Mouse (Mus musculus) stomach, postnatal 0 days (tissue): ENCODE results near the gene Ndufa10. TPM values are rescaled to one million over a fixed set of nuclear protein-coding genes. Genes with fewer than 3 reads are reported as not detected.

Experiments
- ATAC-seq: fragments of 200-750 bp; cut with Nextera tagmentation; 2 replicates; pipeline ENCODE4 v1.8.0; 2017; ENCODE audit not compliant: low FRiP score, low TSS enrichment
- DNase-seq: peaks from one replicate; pipeline ENCODE4 v3.0.0-alpha.2; 2016; ENCODE audit warnings: low spot score
- H3K27ac ChIP-seq: fragments of 300-500 bp; sonication (generic); replicated peaks from 2 replicates; pipeline ENCODE4 v1.5.1; 2014; ENCODE audit warnings: mild to moderate bottlenecking, control low read depth
- H3K27me3 ChIP-seq: fragments of 300-500 bp; sonication (generic); 2 replicates; pipeline ENCODE4 v1.6.1; 2014; ENCODE audit warnings: low read length; ENCODE audit not compliant: control insufficient read depth, insufficient read depth
- H3K36me3 ChIP-seq: fragments of 300-500 bp; sonication (generic); 2 replicates; pipeline ENCODE4 v1.6.1; 2014; ENCODE audit warnings: low read length, mixed read lengths; ENCODE audit not compliant: control insufficient read depth, insufficient read depth
- H3K4me1 ChIP-seq: fragments of 300-500 bp; sonication (generic); replicated peaks from 2 replicates; pipeline ENCODE4 v1.6.1; 2014; ENCODE audit warnings: antibody characterized with exemption; ENCODE audit not compliant: control insufficient read depth, insufficient read depth
- H3K4me2 ChIP-seq: fragments of 300-500 bp; sonication (generic); replicated peaks from 2 replicates; pipeline ENCODE4 v1.6.1; 2014; ENCODE audit warnings: low read depth, mild to moderate bottlenecking, control low read depth, moderate library complexity
- H3K4me3 ChIP-seq: fragments of 300-500 bp; sonication (generic); 2 replicates; pipeline ENCODE4 v1.5.1; 2014; ENCODE audit warnings: low read depth, low read length, control low read depth
- H3K9ac ChIP-seq: fragments of 300-500 bp; sonication (generic); 2 replicates; pipeline ENCODE4 v1.6.1; 2014; ENCODE audit warnings: mild to moderate bottlenecking, low read length, control low read depth, mixed read lengths
- H3K9me3 ChIP-seq: fragments of 300-500 bp; sonication (generic); 2 replicates; pipeline ENCODE4 v1.6.1; 2016; ENCODE audit warnings: low read length; ENCODE audit not compliant: control insufficient read depth
- CTCF ChIP-seq: IDR thresholded peaks from 2 replicates; pipeline ENCODE4 v1.5.1; 2016; ENCODE audit warnings: antibody characterized with exemption, low read depth, mild to moderate bottlenecking, moderate library complexity
- EP300 ChIP-seq: optimal IDR thresholded peaks from 2 replicates; pipeline ENCODE3; 2016; ENCODE audit warnings: antibody characterized with exemption
- WGBS: fragments of 180-500 bp; shearing (Covaris S2); extraction: QIAGEN DNeasy Blood & Tissue Kit; methylation state at CpG from one replicate; pipeline ENCODE4 v1.1.7; 2014; 5-methylcytosine and 5-hydroxymethylcytosine counted together
- microRNA-seq: library from miRNA; unstranded; fragments of <30 nt; microRNA quantifications from one replicate; pipeline ENCODE4, GENCODE M21; 2016
- polyA plus RNA-seq: library from polyadenylated mRNA; unstranded; fragments of >200 nt; fragmentation: Nextera tagmentation; extraction: Ambion mirVana; gene quantifications from 2 replicates; pipeline ENCODE4 v1.2.1, GENCODE M21; 2015

Gene Ndufa10
- polyA plus RNA-seq, 1 experiment from 2014 or later, result 229 TPM

GRCm38 (mm10) chr1:92393166-92393565 is 80.5 kb downstream of the Ndufa10 start:
- no peaks in the 10 kb centered on the region for H3K36me3 ChIP-seq
- no peak overlapping the region for H3K27ac ChIP-seq
- no peak overlapping the region for H3K4me3 ChIP-seq
- no peak for TF ChIP-seq CTCF
- TF ChIP-seq EP300, result no peak
- ATAC-seq (no peak), DNase-seq (no peak)
- H3K9ac ChIP-seq, result no peak overlapping the region
- no peak overlapping the region for H3K4me2 ChIP-seq
- no peaks in the 10 kb centered on the region for H3K9me3 ChIP-seq
- 84% methylated on average over 6 of the region's 6 CpGs for whole genome bisulfite sequencing
- no peaks in the 10 kb centered on the region for H3K27me3 ChIP-seq
- no peaks in the 10 kb centered on the region for H3K4me1 ChIP-seq

Small RNA genes within 50 kb of the gene (microRNA-seq; reads per million reads assigned to microRNA genes)
- gene Mir6900, result 2.9 reads per million

Other genes starting within 250 kb of the Ndufa10 start
- not detected in 2 replicates for gene Olfr1416, start 11.3 kb upstream of the Ndufa10 start, polyA plus RNA-seq
- gene Olfr1415, start 22.2 kb upstream of the Ndufa10 start, polyA plus RNA-seq, result not detected in 2 replicates
- 0.08 TPM in 1 of 2 replicates, not detected in the other for gene Olfr1414, start 44.8 kb upstream of the Ndufa10 start, polyA plus RNA-seq
- gene Olfr1413, start 97.5 kb upstream of the Ndufa10 start, polyA plus RNA-seq, result not detected in 2 replicates
- gene Olfr1412, start 111.9 kb upstream of the Ndufa10 start, polyA plus RNA-seq, result not detected in 2 replicates
- not detected in 2 replicates for gene Olfr1411, start 120.6 kb upstream of the Ndufa10 start, polyA plus RNA-seq
- gene Olfr1410, start 131.9 kb upstream of the Ndufa10 start, polyA plus RNA-seq, result not detected in 2 replicates
- gene Olfr12, start 143.9 kb upstream of the Ndufa10 start, polyA plus RNA-seq, result 0.02 TPM in 1 of 2 replicates, not detected in the other
- 375 and 396 TPM in 2 replicates for gene Cops9, start 168.1 kb upstream of the Ndufa10 start, polyA plus RNA-seq
- gene Otos, start 175.0 kb upstream of the Ndufa10 start, polyA plus RNA-seq, result 0.16 and 0.18 TPM in 2 replicates